Mouse (Mus musculus) skeletal muscle tissue, adult 2 months (tissue): ENCODE data around the gene Carns1.

Experiments
- DNase-seq: peaks from one replicate; pipeline ENCODE4 v3.0.0-alpha.2; 2012; ENCODE audit warnings: low read depth, low spot score

Carns1 gene

GRCm38 (mm10) chr19:4171393-4172290 is 3.6 kb downstream of the Carns1 start:
- peak; percentile 56 for DNase-seq

- DNase-seq = no peak
Measured at GRCm38 (mm10) chr19:4170723-4171392, 4.4 kb downstream of the Carns1 start.

- DNase-seq = no peak
Measured at GRCm38 (mm10) chr19:4169810-4170209, 5.5 kb downstream of the Carns1 start.

DNA sequence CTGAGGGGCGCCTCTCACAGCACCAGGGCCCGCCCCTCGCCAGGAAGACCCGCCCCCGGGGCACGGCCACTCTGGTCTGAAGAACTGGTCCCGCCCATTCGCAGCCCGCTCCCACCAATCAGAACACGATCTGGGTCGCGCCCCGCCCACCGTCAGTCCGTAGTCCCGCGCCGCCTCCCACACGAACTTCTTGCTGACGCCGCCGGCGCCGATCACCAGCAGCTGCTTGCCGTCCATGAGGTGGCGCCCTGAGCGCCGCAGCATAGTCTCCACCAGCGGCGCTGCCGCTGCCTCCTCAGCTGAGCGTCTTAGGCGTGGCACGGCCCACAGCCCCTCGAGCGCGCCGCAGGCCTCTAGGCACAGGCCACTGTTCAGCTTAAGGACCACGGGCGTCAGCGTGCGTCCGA is 5.9 kb downstream of the Carns1 start:
- DNase-seq = peak; percentile 99

DNA sequence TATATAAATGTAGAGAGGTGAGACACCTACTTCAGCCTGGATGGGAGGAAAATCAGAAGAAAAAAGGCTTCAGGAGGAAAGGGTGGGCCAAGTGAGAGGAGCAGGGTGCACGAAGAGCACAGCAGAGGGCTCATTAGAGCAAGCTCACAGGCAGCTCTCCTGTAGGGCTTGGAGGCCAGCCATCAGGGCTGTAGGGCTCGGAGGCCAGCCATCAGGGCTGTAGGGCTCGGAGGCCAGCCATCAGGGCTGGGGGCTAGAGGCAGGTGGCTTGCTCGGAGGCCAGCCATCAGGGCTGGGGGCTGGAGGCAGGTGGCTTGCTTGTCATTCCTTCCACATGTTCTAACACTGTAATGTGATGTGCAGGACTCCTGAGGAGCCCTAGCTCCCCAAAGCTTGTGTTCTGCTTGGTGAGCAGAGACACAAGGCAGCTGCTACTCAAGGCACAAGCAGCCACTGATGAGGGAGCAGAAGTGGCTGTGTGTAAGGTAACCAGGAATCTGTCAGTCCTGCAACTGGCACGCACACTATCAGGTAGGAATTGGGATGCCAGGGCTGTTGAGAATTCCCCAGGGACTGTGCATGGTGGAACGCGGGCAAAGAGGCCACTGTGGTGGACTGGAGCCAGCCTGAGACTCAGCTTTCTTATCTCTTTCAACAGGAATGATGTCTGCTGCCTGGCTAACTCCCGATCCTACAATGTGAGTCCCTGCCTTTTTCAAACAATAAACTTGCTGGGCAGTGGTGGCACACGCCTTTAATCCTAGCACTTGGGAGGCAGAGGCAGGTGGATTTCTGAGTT is 8.4 kb downstream of the Carns1 start:
- DNase-seq = no peak

DNA sequence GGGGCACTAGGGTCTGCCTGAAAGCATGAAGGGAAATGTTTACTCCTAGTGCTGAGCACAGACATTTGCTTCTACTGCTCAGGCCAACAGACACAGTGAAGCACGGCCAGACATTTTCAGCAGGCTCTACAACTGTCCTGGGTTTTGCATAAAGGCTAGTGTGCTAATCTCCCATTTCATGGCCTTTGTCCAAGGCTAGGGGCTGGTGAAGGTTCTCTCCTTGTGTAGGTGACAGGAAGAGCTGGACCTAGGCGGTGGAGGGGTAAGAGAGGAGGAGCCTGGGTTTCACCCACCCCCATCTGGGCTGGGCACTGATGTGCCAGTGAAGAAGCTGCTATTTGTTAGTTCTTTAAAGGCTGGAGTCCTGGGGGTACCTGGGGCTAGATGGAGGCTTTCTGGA is 10.6 kb downstream of the Carns1 start:
- no peak for DNase-seq

GRCm38 (mm10) chr19:4164100-4164499 is 11.2 kb downstream of the Carns1 start:
- no peak for DNase-seq

- DNase-seq = no peak
Measured at GRCm38 (mm10) chr19:4163543-4163887, 11.8 kb downstream of the Carns1 start.

DNA sequence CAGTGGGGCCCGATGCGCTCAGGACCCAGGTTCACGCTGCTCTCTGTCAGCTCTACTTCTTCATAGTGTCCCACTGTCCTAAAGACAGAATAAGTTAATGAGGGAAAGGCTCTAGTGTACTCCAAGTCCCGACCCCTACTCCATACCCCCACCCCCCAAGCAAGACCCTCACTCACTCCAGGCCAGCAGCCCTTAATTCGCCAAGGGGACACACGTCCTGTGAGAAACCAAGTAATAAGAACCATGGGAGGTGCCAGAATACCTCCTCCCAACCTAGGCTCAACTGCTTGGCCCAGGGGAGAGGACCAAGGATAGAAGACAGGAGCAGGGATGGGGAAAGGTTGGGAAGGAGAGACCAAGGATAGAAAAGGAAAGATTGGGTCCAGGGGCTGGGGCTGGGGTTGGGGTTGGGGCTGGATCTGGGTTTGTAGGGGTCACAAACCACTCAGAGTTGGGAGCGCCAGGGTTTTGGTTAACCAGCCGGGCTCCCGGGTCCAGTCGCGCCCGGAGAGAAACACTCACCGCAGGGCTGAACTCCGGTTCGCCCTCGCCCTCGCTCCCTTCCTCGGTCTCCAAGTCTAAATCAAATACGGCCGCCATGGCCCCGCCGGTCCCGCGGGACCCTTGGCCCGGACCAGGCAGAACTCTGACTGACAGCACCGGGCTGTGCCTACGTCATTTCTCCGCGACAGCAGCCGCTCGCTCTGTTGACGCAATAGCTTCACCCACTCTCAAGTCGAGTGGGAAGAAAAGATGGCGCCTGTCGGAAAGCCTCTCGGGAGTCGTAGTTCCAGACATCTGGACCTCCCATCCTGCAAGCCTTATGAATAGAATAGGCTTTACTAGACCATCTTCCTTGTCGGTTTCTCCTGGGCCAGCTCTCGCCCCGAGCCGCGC is 12.4 kb downstream of the Carns1 start, which contains the start of gene Rps6kb2:
TSS of gene Rps6kb2 (minus strand) at position 709 of the 897 bp plus-strand sequence.
- DNase-seq = peak; percentile 98

DNA sequence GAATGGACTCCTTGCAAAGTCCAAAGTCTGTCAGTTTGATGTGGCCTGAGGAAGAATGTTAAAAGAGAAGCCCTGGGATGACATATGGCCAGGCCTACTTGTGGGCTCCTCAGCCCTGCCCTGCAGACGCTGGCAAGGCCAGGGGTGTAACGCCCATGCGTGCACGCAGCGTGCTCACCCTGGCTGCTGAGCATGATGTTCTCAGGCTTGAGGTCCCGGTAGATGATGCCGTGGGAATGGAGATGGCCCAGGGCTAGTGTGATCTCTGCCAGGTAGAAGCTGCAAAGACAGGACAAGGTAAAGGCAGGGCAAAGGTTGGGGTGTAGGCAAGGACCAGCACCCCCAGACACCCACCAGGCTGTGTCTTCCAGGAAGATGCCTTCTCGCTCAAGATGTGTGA is 16.2 kb downstream of the Carns1 start:
- no peak for DNase-seq

DNA sequence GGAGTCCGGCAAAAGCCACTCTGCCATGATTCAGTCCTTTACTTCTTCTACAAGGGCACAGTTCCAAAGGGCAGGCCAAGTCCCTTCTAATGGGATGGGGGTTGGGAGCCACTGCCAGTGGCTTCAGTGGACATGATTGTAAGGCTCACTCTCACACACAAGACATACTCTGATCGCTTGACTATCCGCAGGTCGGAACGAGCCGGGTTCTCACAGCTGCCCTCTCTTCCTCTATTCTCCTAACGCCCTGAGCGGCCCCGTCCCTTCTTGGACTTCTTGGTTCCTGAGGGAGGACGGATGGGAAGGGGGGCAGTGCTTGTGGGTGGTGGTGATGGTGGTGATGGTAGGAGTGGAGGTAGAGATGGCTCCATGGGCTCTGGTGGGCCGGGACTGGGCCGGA is 18.5 kb downstream of the Carns1 start:
- no peak for DNase-seq

GRCm38 (mm10) chr19:4156073-4156579 is 19.2 kb downstream of the Carns1 start:
- no peak for DNase-seq

GRCm38 (mm10) chr19:4155223-4156072 is 19.8 kb downstream of the Carns1 start:
- DNase-seq = no peak

- DNase-seq = no peak
Measured at GRCm38 (mm10) chr19:4154437-4155222, 20.6 kb downstream of the Carns1 start.

DNA sequence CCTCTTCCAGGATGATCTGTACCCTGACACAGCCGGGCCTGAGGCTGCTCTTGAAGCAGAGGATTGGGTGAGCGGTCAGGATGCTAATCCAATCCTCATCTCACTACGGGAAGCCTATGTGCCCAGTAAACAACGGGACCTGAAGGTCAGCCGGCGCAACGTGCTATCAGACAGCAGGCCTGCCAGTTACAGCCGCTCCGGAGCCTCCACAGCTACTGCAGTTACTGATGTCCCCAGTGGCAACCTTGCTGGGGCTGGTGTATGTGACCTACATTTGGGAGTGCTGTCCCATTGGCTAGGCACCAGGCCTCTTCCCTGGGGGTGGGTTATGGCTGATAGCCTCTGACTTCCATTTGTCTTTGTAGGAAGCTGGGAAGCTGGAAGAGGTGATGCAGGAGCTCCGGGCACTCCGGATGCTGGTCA is 22.0 kb downstream of the Carns1 start, which contains the start of gene Ptprcap:
TSS of gene Ptprcap (plus strand) at position 373 of the 423 bp plus-strand sequence.
- no peak for DNase-seq

DNA sequence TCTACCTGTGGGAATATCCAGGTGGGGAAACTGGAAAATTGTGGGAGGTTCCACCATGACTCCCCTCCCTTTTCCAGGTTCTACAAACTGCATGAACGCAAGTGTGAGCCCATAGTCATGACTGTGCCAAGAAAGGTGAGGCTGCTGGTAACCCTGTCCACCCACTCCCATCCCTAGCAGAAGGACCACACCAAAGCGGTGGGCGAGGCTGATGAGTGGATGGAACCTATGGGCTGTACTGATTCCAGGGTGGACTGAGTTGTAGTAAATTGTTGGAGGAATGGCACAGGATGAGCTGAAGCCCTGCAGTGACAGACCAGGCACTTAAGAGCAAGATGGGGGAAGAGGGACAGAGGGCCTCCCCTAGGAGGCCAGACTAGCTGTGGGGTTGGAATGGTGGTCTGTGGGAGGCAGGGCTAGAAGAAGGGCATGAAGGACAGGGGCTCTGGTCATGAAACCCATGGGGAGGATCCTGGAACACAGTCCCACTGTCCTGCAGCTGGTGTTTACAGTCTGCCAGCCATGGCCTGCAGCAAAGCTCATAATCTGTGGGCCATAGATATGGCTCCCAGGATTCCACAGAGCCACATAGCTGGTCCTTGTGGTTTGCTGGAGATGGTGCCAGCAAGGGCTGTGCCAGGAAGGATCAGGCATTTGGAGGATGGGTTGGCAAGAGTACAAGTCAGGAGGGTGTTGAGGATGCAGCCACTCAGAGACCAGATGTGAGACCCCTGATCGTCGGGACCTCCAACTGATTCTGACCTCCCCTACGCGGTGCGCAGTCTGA is 22.6 kb downstream of the Carns1 start:
- no peak for DNase-seq

GRCm38 (mm10) chr19:4151898-4152297 is 23.4 kb downstream of the Carns1 start:
- no peak for DNase-seq

GRCm38 (mm10) chr19:4151488-4151860 is 23.8 kb downstream of the Carns1 start:
- no peak for DNase-seq
